Mouse (Mus musculus) heart, postnatal 14 days (tissue): ENCODE data around the gene Gm4792. TPM values are rescaled to one million over a fixed set of nuclear protein-coding genes. Genes with fewer than 3 reads are reported as not detected.

Experiments
- DNase-seq, 2 experiments: peaks; one replicate each; pipeline ENCODE4 v3.0.0; 2021 to 2022
- intact Hi-C: fragments of 180-260 bp; cut with DNase I; formaldehyde crosslinking; loops from one replicate; pipeline ENCODE4 v1.15.1; 2025
- total RNA-seq, 2 experiments: library from RNA; stranded (reverse); gene quantifications; 2 replicates each; pipeline ENCODE4 v1.2.3; 2021

The Gm4792 gene
- total RNA-seq, 2 experiments from 2014 or later = not detected

GRCm38 (mm10) chr10:94247748-94248349 is 50.7 kb downstream of the Gm4792 start:
- intact Hi-C loops = no loop called here
- no peak for DNase-seq

Other genes with a start within 250 kb of the Gm4792 start
- 1 to 10 TPM; 8.2 to 9.8 TPM for gene Nr2c1, start 150.7 kb downstream of the Gm4792 start, total RNA-seq
- gene Ndufa12, start 100.0 kb downstream of the Gm4792 start, total RNA-seq = 100 to 1,000 TPM; 667 to 680 TPM
- gene Tmcc3, start 13.2 kb upstream of the Gm4792 start, total RNA-seq = 10 to 100 TPM; 36.8 to 41.8 TPM